Mouse (Mus musculus) cerebellum, adult 11-12 months (tissue): ENCODE measurements around the gene Gstt2.

Source experiments
- DNase-seq: peaks from one replicate; pipeline ENCODE4 v3.0.0; 2022

Gstt2 gene

GRCm38 (mm10) chr10:75824530-75824929 lies 12.7 kb downstream of the Gstt2 start:
- DNase-seq: no peak

- DNase-seq: no peak
Observed at GRCm38 (mm10) chr10:75823782-75824181, 13.4 kb downstream of the Gstt2 start.

GRCm38 (mm10) chr10:75822443-75822842 lies 14.8 kb downstream of the Gstt2 start, which contains the start of gene Gstt4:
Gene Gstt4 (minus strand): TSS chr10:75822543.
- DNase-seq: no peak

DNA sequence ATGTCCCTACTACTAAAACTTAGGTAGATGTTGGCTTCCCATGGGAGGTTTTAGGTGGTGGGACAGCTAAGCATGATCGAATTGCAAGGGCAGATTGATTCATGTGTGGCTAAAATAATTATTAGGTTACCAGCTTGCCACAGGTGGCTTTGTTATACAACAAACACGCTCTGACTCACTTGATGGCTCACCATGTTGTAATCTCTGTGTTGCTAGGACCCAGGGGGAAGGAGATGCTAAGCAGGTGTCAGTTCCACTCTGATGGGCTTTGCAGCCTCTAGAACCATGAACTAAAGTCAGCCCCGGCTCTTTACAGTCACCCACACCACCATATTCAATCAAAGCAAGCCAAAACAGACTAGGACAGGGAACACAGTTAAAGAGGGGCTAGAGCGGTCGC lies 17.3 kb downstream of the Gstt2 start:
- no peak for DNase-seq

DNA sequence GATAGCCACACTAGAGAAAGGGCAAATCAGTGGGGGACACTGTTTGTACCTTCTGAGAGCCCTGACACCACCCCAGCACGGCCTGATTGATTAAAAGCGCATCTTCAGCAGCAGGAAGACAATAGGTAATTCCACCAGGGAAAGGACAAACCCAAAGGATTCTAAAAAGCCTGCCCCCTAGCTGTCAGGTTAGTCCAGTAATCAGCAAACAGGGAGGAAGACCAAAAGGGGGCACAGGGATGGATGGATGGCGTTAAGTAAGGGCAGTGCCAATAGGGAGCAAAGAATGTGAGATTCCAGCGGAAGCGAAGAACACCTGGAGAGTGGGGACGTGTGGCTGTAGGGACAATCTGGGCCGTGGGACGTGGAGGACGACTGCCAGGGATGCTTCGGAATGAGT lies 18.6 kb downstream of the Gstt2 start:
- DNase-seq: no peak

- DNase-seq: no peak
Observed at GRCm38 (mm10) chr10:75804217-75804616, 33.0 kb downstream of the Gstt2 start.

- peak; percentile 79 for DNase-seq
Observed at GRCm38 (mm10) chr10:75798176-75798696, 39.0 kb downstream of the Gstt2 start, which contains the start of gene Gstt1. Gene Gstt1 (minus strand): TSS chr10:75798584.

GRCm38 (mm10) chr10:75797619-75798175 lies 39.5 kb downstream of the Gstt2 start:
- DNase-seq: peak; percentile 81

- peak; percentile 42 for DNase-seq
Observed at GRCm38 (mm10) chr10:75796731-75797516, 40.3 kb downstream of the Gstt2 start.

- no peak for DNase-seq
Observed at GRCm38 (mm10) chr10:75794880-75795279, 42.3 kb downstream of the Gstt2 start.

GRCm38 (mm10) chr10:75790773-75791172 lies 46.5 kb downstream of the Gstt2 start:
- no peak for DNase-seq

DNA sequence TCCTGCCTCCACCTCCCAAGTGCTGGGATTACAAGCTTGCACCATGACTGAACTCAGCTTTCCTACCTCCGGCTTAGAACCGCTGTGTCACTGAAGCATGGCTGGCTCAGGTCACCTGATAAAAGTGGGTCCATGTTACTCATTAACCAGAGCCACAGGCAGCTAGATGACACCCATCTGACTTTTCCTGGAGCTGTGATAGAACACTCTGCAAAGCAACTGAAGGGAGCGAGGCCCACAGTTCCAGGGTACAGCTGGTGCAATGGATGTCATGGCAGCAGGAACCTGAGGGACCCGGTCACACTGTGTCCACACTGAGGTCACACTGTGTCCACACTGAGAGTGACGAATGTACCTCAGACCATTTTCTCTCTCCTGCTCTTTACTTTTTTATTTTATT lies 47.4 kb downstream of the Gstt2 start:
- DNase-seq: no peak

DNA sequence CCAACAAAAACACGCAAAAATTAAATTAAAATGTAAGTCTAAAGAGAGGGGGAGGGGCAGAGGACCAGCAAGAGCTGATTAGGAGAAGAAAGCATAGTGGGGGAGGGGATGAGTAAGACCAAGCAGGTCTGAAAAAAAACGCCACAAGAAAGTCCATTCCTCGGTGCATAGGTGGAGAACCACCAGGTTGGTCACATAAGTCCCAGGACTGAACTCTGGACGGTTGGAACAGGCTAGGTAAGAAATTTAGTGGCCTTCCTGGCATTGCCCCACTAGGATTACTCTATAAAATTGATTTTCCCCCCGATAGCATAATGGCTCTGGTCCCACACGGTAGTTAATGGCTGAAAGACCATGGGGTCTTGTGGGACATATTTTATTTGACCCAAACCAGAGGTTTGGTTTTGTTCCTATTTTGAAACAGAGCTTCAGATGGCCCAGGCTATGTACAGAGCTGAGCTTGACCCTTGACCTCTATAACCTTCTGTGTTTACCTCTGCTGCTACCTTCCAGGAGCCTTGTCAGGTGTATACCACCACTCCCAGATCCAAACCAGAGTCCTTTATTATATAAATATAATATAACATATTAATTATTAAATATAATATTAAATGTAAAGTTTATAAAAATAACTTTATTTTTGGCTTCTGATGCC lies 48.0 kb downstream of the Gstt2 start:
- no peak for DNase-seq

DNA sequence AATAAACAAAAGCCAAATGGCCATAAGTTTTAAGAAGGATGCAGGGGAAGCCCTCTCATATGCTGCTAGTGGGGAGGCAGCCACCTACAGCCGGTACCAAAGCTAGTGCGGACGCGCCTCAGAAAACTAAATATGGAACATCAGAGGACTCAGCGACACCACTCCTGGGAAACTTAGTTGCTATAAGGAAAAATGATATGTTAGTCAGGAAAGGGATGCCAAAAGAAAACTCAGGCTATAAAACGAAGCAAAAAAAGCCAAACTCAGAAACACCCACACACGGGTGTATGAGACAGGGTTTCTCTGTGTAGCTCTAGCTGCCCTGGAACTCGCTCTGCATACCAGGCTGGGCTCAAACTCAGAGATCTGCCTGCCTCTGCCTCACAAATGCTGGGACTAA lies 48.9 kb downstream of the Gstt2 start:
- no peak for DNase-seq

DNA sequence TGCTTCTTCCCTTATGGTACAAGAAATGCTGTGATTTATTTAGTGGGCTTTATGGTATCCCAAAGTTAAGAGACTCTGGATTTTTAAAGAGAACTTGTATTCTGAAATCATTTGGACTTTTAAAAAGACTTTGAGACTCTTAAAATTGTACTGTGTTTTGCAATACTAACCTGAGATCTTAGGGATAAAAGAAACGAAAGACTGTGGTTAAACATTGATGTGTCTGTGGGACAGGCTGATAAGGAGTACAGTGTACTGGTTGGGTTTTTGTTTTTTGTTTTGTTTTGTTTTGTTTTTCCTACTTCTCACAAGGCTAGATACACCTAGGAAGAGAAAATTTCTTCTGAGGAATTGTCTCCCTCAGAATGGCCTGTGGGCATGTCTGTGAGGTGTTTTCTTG lies 51.8 kb downstream of the Gstt2 start:
- no peak for DNase-seq
